Mouse (Mus musculus) urinary bladder, postnatal 14 days (tissue): ENCODE results near the gene Ctla4.

Experiments
- DNase-seq: peaks from one replicate; pipeline ENCODE4 v3.0.0; 2021; ENCODE audit warnings: low spot score

The Ctla4 gene

DNA sequence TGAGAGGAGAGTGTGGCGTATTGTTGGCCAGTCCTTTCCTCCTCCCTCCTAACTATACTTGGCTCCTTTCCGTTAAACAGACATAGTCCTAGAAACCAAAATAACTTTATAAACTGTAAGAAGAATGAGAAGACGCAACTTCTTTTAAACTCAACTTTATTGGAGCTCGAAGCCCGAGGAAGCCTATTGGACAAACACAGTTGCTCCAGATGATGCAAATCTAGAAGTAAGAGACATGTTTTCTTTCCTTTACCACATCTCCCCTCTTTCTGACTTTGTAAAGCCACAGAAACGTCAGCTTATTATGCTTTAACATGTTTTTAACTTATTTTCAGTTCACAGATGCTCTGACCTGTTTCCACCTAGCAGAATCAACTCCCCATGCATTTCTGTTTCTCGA is at the start of gene Ctla4:
TSS of gene Ctla4 (plus strand) at position 20 of the 400 bp plus-strand sequence.
- DNase-seq: no peak

GRCm38 (mm10) chr1:60839161-60839560 is 47.6 kb upstream of the Ctla4 start:
- DNase-seq: no peak

GRCm38 (mm10) chr1:60845318-60846060 is 41.3 kb upstream of the Ctla4 start:
- no peak for DNase-seq

DNA sequence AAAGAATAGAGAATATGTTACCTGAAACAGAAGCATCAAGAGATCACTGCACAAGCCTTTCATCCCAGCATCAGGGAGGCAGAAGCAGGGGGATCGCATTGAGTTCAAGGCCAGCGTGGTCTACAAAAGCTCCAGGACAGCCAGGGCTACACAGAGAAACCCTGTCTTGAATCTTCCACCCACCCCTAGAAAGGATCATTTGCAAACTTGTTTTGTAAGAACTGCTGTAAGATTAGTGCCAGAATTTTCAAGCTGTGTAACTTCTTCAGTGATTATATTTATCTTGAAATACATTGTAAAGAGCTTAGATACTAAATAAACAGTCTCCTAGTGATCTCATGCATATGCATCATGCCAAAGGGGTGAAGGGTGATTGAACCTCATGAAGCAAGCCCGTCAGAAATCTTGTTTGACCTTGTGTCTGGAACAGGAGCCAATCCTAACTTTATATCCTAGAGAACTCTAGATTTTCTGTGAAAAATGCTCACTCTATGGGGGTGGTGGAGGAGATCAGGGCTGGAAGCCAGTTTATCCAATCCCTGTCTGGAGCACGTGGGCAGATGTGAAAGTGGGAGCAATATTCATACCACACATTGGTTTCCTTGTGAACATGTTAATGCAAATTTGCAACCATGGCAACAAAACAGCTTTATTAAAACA is 40.1 kb upstream of the Ctla4 start:
- DNase-seq: no peak

GRCm38 (mm10) chr1:60849112-60849511 is 37.7 kb upstream of the Ctla4 start:
- DNase-seq: no peak

DNA sequence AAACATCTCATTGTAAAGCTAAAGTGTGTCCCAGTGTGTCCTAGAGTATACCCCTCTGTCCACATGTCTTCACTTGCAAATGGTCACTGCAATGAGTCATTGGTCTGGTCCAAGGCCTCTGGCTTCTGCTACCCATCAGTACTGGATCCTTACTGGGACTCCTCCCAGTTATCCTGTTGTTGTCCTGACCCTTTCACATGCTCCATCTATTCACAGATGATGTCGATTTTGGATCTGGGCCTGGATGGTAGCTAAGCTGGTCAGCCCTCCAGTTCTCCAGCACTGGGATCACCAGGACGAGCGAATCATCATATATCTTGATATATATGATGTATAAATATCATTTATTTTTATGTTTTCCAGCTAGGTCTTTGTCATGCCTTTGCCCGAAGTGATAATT is 37.0 kb upstream of the Ctla4 start:
- DNase-seq: no peak

DNA sequence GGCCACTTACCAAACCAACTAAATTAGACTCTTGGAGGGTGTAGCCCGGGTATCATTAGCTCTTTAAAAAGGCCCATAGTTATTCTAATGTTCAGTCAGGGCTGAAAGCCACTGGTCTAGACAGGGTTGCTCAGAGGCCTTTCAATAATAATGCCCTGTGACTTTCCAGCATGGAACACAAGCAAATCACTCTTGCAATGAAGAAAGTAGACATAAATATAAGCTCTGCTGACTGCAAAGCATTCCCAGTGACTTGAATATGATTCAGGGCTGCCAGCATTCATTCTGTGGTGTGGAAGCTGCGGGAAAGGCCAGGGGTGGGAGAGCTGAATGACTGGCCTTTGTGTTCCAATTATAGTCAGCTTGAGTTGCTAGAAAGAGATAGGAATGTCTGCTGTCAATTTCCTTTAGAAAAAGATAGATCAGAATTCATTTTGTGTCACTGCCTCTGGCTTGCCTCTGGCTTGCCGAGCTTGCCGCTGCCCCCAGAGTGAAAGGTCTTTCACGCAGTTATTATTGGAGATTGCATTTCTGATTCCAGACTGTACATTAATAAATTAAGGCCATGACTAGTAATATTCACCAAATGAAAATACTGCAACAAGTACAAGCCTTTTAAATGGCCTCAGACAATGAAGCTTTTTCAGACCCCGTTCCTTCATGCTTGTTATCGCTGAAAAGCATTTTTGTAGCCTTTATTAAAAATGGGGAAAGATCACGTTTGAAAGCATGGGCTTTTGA is 35.6 kb upstream of the Ctla4 start:
- no peak for DNase-seq

GRCm38 (mm10) chr1:60852075-60852769 is 34.6 kb upstream of the Ctla4 start:
- no peak for DNase-seq

DNA sequence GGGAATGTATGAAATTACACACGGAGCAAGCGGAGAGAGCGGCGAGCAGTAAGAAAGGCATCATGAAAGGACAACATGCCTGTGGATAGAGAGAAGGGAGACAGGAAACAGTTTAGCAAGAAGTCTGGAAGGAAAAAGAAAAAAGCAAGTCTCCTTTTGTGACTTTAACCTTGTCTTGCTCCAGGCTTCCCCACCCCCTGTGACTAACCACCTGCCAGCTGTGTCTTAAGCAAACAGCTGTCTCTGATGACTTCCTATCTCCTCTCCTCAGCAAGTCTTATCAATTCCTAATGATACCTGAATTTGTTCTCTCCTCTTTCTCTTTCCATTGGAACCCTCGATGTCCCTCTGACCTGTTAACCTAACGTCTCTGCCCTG is 34.0 kb upstream of the Ctla4 start:
- no peak for DNase-seq

DNA sequence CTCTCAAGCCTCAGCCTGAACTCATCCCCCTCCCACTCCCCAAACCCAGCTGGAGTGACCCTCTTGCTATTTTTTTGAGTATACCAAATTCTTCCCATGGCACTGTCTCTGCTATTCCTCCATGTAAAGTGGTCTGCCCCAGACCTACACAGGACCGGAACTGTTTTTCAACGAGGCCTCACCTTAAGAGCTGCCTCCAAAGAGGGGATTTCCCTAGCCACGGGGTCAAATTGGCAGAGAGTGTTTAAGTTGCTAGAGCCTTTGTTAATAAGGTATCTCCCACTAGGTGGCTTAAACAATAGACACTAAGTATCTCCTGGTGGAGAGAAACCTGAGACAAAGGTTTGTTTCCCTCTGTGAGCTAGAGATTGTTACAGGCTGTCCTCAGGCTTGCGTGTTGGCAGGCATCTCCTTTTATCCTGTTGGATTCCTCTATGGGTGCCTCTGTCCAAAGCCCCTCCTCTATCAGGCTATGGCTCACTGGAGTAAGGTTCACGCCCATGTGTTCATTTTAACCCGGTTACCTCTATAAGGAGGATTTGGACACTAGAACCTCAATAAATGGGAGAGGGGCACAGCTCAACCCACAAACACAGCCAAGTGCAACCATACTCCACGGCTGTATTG is 33.4 kb upstream of the Ctla4 start:
- DNase-seq: no peak

- DNase-seq: no peak
These were observed 32.8 kb upstream of the Ctla4 start for GRCm38 (mm10) chr1:60853991-60854390.

DNA sequence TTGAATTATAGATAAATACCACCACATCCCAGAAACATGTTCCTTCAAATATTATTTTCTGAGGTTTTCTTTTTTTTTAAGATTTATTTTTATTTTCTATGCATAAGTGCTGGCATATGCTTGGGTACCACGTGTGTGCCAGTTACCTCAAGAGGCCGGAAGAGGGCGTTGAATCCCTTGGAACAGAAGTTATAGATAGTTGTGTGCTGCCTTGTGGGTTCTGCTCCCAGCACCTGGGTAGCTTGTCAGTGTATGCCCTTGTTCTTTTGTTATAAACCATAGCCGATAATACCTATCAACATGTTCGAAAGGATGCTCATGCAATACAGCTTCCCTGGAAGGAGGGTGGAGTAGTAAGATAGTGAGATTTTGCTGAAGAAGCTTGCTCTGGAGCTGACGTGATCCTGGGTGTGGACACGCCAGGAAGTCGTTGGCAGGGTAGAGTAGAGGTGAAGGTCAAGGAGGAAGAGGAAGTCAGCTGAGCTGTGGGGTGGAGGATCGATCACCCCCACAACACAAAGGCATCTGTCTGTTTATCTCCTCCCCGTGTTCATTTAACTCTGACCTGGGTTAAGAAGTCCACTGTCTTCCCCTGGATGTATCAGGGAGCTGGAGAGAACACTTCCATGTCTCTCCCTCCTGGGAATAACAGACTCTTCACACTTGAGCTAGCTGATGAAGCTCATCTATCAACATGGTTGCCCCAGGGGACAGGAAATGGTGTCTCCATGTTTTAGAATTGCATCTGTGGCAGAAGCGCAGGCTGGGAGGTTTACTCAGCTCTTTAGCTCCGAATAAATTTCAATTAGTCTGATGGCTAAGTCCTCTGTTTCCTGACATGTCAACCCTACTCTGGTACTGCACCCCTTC is 29.2 kb upstream of the Ctla4 start:
- no peak for DNase-seq

DNA sequence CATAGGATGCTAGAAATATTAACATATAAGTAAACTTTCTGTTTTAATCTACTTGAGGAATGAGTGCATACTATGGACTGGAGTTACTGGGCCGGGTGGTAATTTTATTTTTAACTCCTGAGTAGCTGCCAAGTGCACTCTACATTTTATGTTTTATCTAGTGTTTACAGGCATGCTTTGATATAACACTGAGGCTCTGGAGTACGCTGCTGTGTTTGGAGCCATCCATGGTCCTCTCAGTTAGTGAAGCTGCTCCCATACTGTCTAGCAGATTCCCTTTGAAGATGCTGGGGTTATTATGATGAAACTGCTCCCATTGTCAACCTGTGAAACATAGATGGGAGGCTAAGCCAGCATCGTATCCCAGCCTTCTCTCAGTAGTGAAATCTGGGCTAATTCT is 27.6 kb upstream of the Ctla4 start:
- DNase-seq: no peak

- DNase-seq: no peak
These were observed 27.0 kb upstream of the Ctla4 start for GRCm38 (mm10) chr1:60859842-60860241.

DNA sequence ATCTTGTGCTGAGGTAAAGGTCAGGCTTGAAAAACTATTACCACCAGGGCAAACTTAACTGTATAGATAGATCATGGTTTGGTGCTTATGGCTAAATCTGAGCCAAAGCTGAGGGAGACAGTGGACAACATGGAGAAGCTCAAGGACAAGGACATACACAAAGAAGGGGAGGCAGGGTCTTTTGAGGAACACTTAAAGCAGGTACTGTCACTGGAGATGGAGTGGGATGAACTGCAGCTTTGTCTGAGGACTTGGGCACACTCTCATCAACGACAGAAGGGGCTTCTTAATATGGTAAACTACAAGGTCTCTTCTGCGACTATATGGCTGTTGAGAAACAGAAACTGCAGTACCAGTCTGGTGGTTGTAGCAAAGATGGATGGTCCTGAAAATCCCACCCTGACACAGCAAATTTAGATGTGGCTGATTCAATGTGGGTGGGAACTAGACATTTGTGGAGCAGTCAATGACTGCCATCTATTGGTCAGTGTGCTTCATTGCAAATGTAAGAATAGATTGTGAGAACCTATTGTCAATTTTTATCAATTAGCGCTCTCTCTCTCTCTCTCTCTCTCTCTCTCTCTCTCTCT is 26.3 kb upstream of the Ctla4 start:
- DNase-seq: no peak

DNA sequence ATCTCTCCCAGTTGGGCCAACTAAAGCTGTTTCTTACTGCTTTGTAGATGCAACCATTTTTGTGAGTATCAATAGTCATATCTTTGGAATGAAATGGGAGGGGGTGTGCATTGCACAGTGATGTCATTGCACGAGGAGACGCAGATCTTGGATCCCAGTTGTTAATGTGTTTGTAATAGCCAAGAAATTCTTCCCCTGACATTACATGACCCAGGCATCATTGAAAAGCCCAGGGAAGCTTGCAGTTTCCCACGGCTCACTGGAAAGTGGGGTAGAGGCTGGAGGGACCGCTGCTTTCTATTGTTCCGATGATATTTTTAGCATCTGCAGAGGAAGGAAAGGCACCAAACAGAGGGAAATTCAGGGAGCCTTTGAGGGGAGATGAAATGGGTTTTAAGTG is 25.8 kb upstream of the Ctla4 start:
- DNase-seq: no peak

- no peak for DNase-seq
These were observed 25.4 kb upstream of the Ctla4 start for GRCm38 (mm10) chr1:60861431-60861830.

DNA sequence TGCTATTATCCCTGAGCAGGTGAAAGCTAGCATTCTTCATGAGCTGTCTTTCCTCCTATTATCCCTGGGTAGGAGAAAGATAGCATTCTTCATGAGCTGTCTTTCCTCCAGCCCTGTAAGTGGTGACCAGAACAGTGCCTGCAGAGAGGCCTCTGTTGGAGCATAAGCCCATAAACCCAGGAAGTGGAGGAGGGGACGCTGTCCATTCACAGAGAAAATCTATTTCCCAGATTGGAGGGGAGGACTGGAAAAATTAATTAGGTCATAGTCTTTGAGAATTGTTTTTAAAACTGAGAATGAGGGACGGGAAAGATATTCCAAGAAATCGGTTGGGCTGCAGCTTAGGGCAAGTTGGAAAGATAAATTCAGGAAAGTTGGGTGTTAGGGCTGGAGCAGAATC is 24.3 kb upstream of the Ctla4 start:
- DNase-seq: no peak

GRCm38 (mm10) chr1:60862951-60863461 is 23.8 kb upstream of the Ctla4 start:
- DNase-seq: no peak

- no peak for DNase-seq
These were observed 23.1 kb upstream of the Ctla4 start for GRCm38 (mm10) chr1:60863701-60864100.
